Mouse (Mus musculus): ENCODE measurements around the gene Pdpk1.

- TF ChIP-seq CTCF (IDR thresholded peaks at IDR 0.05; ENCODE audit: insufficient read depth, low read depth, low read length), result no peak
- TF ChIP-seq POLR2A (IDR thresholded peaks at IDR 0.05; ENCODE audit: insufficient read depth, low read depth, low read length), result no peak
These were observed 6.4 kb upstream of the Pdpk1 start for GRCm38 (mm10) chr17:24157121-24157520.
